Mouse (Mus musculus): ENCODE results near the gene Clec4a4. TPM values are rescaled to one million over a fixed set of nuclear protein-coding genes. Genes with fewer than 3 reads are reported as not detected.

Clec4a4 gene
- not detected in 2 replicates for total RNA-seq (2012; rRNA removed)

- in situ Hi-C loops (cut with MboI; ENCODE audit: low sequenced_read_pairs in 2 of 2, unreplicated experiment in 2 of 2) = no loop called here
- Histone ChIP-seq H3K27ac (ENCODE audit: insufficient read depth, low read depth, low read length, poor library complexity, severe bottlenecking) (no peak within 1 kb of the TSS), H3K4me3 (ENCODE audit: insufficient read depth in 1 of 2, low read depth in 1 of 2, low read length in 2 of 2, poor library complexity in 1 of 2, severe bottlenecking in 1 of 2) (no peak within 1 kb of the TSS), H3K36me3 (ENCODE audit: control insufficient read depth, insufficient read depth, low read length, poor library complexity, severe bottlenecking) (no peaks in the 10 kb centered on the region), H3K9ac (ENCODE audit: insufficient read depth, low read depth, low read length, poor library complexity, severe bottlenecking) (no peak within 1 kb of the TSS), H3K4me1 (ENCODE audit: control insufficient read depth in 2 of 2, insufficient read depth in 2 of 2, low read length in 2 of 2, poor library complexity in 1 of 2) (peaks cover 0 to 3% of the 10 kb centered on the region in 2 experiments; a peak in 1 of 4 replicates), H3K9me3 (ENCODE audit: control insufficient read depth, insufficient read depth, low read depth, low read length) (no peaks in the 10 kb centered on the region)
- no peak for DNase-seq (ENCODE audit: low read depth, low spot score)
- no peak for TF ChIP-seq ZC3H11A (IDR thresholded peaks at IDR 0.05; ENCODE audit: borderline replicate concordance, low read depth, low read length)
- TF ChIP-seq MAFK (IDR thresholded peaks at IDR 0.05; ENCODE audit: insufficient read depth, low read depth, low read length) = no peak
- TF ChIP-seq CHD2 (IDR thresholded peaks at IDR 0.05; ENCODE audit: low read depth, low read length) = no peak
- no peak for TF ChIP-seq HCFC1 (IDR thresholded peaks at IDR 0.05; ENCODE audit: borderline replicate concordance, insufficient read depth, low read length)
- TF ChIP-seq ZNF384 (IDR thresholded peaks at IDR 0.05; ENCODE audit: low read depth, low read length) = no peak
Measured at GRCm38 (mm10) chr6:122989876-122990437, at the start of gene Clec4a4. Gene Clec4a4, plus strand, starts transcription at chr6:122990367.

- H3K4me1 ChIP-seq (ENCODE audit: control insufficient read depth in 2 of 2, insufficient read depth in 2 of 2, low read length in 2 of 2, poor library complexity in 1 of 2) = no peaks in the 10 kb centered on the region
- TF ChIP-seq HCFC1 (IDR thresholded peaks at IDR 0.05; ENCODE audit: borderline replicate concordance, insufficient read depth, low read length) (no peak), CHD2 (IDR thresholded peaks at IDR 0.05; ENCODE audit: low read depth, low read length) (no peak), ZNF384 (IDR thresholded peaks at IDR 0.05; ENCODE audit: low read depth, low read length) (no peak), ZC3H11A (IDR thresholded peaks at IDR 0.05; ENCODE audit: borderline replicate concordance, low read depth, low read length) (no peak), MAFK (IDR thresholded peaks at IDR 0.05; ENCODE audit: insufficient read depth, low read depth, low read length) (no peak)
- no peaks in the 10 kb centered on the region; the same call in 1 of the 2 replicates for H3K9me3 ChIP-seq (ENCODE audit: control insufficient read depth, insufficient read depth, low read depth, low read length)
- H3K36me3 ChIP-seq (ENCODE audit: control insufficient read depth, insufficient read depth, low read length, poor library complexity, severe bottlenecking) = no peaks in the 10 kb centered on the region
- no peak overlapping the region for H3K4me3 ChIP-seq (ENCODE audit: insufficient read depth in 1 of 2, low read depth in 1 of 2, low read length in 2 of 2, poor library complexity in 1 of 2, severe bottlenecking in 1 of 2)
- H3K9ac ChIP-seq (ENCODE audit: insufficient read depth, low read depth, low read length, poor library complexity, severe bottlenecking) = no peak overlapping the region
- no peak for DNase-seq (ENCODE audit: low read depth, low spot score)
- in situ Hi-C loops (cut with MboI; ENCODE audit: low sequenced_read_pairs in 2 of 2, unreplicated experiment in 2 of 2) = no loop called here
- H3K27ac ChIP-seq (ENCODE audit: insufficient read depth, low read depth, low read length, poor library complexity, severe bottlenecking) = no peak overlapping the region
Measured at GRCm38 (mm10) chr6:122946760-122947159, 43.4 kb upstream of the Clec4a4 start.

GRCm38 (mm10) chr6:122952401-122952800 lies 37.8 kb upstream of the Clec4a4 start, which contains the start of gene Clec4a3:
Gene Clec4a3, plus strand, starts transcription at chr6:122952515.
- Histone ChIP-seq H3K27ac (ENCODE audit: insufficient read depth, low read depth, low read length, poor library complexity, severe bottlenecking) (no peak within 1 kb of the TSS), H3K9me3 (ENCODE audit: control insufficient read depth, insufficient read depth, low read depth, low read length) (peaks cover 2% of the 10 kb centered on the region; the same call in 1 of the 2 replicates), H3K36me3 (ENCODE audit: control insufficient read depth, insufficient read depth, low read length, poor library complexity, severe bottlenecking) (no peaks in the 10 kb centered on the region), H3K4me1 (ENCODE audit: control insufficient read depth in 2 of 2, insufficient read depth in 2 of 2, low read length in 2 of 2, poor library complexity in 1 of 2) (no peaks in the 10 kb centered on the region), H3K9ac (ENCODE audit: insufficient read depth, low read depth, low read length, poor library complexity, severe bottlenecking) (no peak within 1 kb of the TSS), H3K4me3 (ENCODE audit: insufficient read depth in 1 of 2, low read depth in 1 of 2, low read length in 2 of 2, poor library complexity in 1 of 2, severe bottlenecking in 1 of 2) (no peak within 1 kb of the TSS)
- TF ChIP-seq ZC3H11A (IDR thresholded peaks at IDR 0.05; ENCODE audit: borderline replicate concordance, low read depth, low read length) (no peak), CHD2 (IDR thresholded peaks at IDR 0.05; ENCODE audit: low read depth, low read length) (no peak), HCFC1 (IDR thresholded peaks at IDR 0.05; ENCODE audit: borderline replicate concordance, insufficient read depth, low read length) (no peak), MAFK (IDR thresholded peaks at IDR 0.05; ENCODE audit: insufficient read depth, low read depth, low read length) (no peak), ZNF384 (IDR thresholded peaks at IDR 0.05; ENCODE audit: low read depth, low read length) (no peak)
- in situ Hi-C loops (cut with MboI; ENCODE audit: low sequenced_read_pairs in 2 of 2, unreplicated experiment in 2 of 2) = no loop called here
- no peak for DNase-seq (ENCODE audit: low read depth, low spot score)

- Histone ChIP-seq H3K4me3 (ENCODE audit: insufficient read depth in 1 of 2, low read depth in 1 of 2, low read length in 2 of 2, poor library complexity in 1 of 2, severe bottlenecking in 1 of 2) (no peak overlapping the region), H3K36me3 (ENCODE audit: control insufficient read depth, insufficient read depth, low read length, poor library complexity, severe bottlenecking) (no peaks in the 10 kb centered on the region), H3K27ac (ENCODE audit: insufficient read depth, low read depth, low read length, poor library complexity, severe bottlenecking) (no peak overlapping the region), H3K9ac (ENCODE audit: insufficient read depth, low read depth, low read length, poor library complexity, severe bottlenecking) (no peak overlapping the region), H3K9me3 (ENCODE audit: control insufficient read depth, insufficient read depth, low read depth, low read length) (peaks cover 7% of the 10 kb centered on the region), H3K4me1 (ENCODE audit: control insufficient read depth in 2 of 2, insufficient read depth in 2 of 2, low read length in 2 of 2, poor library complexity in 1 of 2) (no peaks in the 10 kb centered on the region)
- TF ChIP-seq CHD2 (IDR thresholded peaks at IDR 0.05; ENCODE audit: low read depth, low read length) (no peak), HCFC1 (IDR thresholded peaks at IDR 0.05; ENCODE audit: borderline replicate concordance, insufficient read depth, low read length) (no peak), ZNF384 (IDR thresholded peaks at IDR 0.05; ENCODE audit: low read depth, low read length) (no peak)
- DNase-seq (ENCODE audit: low read depth, low spot score) = no peak
- in situ Hi-C loops (cut with MboI; ENCODE audit: low sequenced_read_pairs in 2 of 2, unreplicated experiment in 2 of 2) = no loop called here
Measured at GRCm38 (mm10) chr6:122964562-122964961, 25.6 kb upstream of the Clec4a4 start.

All from ES-E14 (cell line).